Mouse (Mus musculus) embryonic fibroblast, embryonic 13.5 days (primary cell): ENCODE data around the gene Tmc6.

Experiments
- CTCF ChIP-seq: IDR thresholded peaks from 2 replicates; pipeline ENCODE4 v1.5.1; 2011; ENCODE audit warnings: mild to moderate bottlenecking, control low read depth, low read length, moderate library complexity, borderline replicate concordance; ENCODE audit not compliant: insufficient read depth
- POLR2A ChIP-seq: IDR thresholded peaks from 2 replicates; pipeline ENCODE4 v1.6.1; 2011; ENCODE audit warnings: low read depth, mild to moderate bottlenecking, control low read depth, low read length, moderate library complexity

- TF ChIP-seq CTCF, result no peak
- TF ChIP-seq POLR2A, result no peak
Observed at GRCm38 (mm10) chr11:117728245-117728644, 53.8 kb downstream of the Tmc6 start.
